Comparison of ENCODE assay signal across 18 mouse cellular contexts in genomic region chr11:4522142-4522664, GRCm38 (mm10).
"Had no signal": no experiment of that assay in that cellular context is flagged by ENCODE, and none has a peak within 500 bp of the region (broad histone marks: within the 10 kb centered on the region; RNA-seq: fewer than 3 reads in every experiment).

No protein-coding gene starts in this region.

- H3K27me3 ChIP-seq: liver, embryonic 13.5 days; liver, embryonic 15.5 days; lung, embryonic 15.5 days; midbrain, embryonic 12.5 days; neural tube, embryonic 13.5 days; neural tube, embryonic 15.5 days; stomach, embryonic 15.5 days had no signal

- H3K4me1 ChIP-seq: lung, embryonic 15.5 days; midbrain, embryonic 10.5 days; midbrain, embryonic 12.5 days; neural tube, embryonic 13.5 days; neural tube, embryonic 15.5 days; stomach, embryonic 15.5 days had no signal

- H3K27ac ChIP-seq: liver, embryonic 13.5 days; liver, embryonic 15.5 days; lung, embryonic 15.5 days; midbrain, embryonic 10.5 days; midbrain, embryonic 12.5 days; neural tube, embryonic 13.5 days; neural tube, embryonic 15.5 days; stomach, embryonic 15.5 days had no signal

- H3K4me3 ChIP-seq: liver, embryonic 13.5 days; liver, embryonic 15.5 days; lung, embryonic 15.5 days; midbrain, embryonic 10.5 days; midbrain, embryonic 12.5 days; myocyte; neural tube, embryonic 13.5 days; neural tube, embryonic 15.5 days; stomach, embryonic 15.5 days had no signal

- DNase-seq: liver, embryonic 13.5 days; liver, postnatal 0 days; lung, adult 2 months; lung, postnatal 10 days; lung, postnatal 4 days; midbrain, embryonic 14.5 days; right cerebral cortex, postnatal 14 days; thymus, adult 18-20 months; thymus, postnatal 14 days; thymus, postnatal 4 days had no signal
